Mouse (Mus musculus): ENCODE measurements around the gene Mr1.
"Not testable (repeated sequence)": the region's sequence is repeated elsewhere in the genome, so short reads cannot be mapped to it uniquely, and the experiment has no call there.

Mr1 gene

DNA sequence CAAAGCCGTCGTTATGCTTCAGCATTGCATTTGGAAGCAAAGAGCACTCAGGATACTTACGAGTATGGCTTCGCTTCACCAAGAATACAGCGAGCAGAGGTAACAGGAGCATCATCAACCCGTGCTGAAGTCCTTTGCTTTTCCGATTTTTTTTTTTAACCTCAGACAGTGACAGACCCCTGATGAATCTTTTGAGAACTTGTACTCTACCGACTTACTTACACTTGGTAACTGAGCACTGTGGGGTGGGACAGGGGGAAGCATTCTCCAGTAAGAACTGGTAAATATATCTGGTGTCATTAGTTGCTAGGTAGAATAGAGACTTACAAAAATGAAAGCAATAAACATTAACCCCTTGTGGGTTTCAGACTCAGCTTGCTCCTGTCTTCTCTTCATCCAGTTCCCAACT, at the start of gene Mr1:
Mr1 (minus strand) TSS at position 243 of the 409 bp plus-strand sequence.
- DNase-seq (ENCODE audit: extremely low spot score, low spot score) = no peak

DNA sequence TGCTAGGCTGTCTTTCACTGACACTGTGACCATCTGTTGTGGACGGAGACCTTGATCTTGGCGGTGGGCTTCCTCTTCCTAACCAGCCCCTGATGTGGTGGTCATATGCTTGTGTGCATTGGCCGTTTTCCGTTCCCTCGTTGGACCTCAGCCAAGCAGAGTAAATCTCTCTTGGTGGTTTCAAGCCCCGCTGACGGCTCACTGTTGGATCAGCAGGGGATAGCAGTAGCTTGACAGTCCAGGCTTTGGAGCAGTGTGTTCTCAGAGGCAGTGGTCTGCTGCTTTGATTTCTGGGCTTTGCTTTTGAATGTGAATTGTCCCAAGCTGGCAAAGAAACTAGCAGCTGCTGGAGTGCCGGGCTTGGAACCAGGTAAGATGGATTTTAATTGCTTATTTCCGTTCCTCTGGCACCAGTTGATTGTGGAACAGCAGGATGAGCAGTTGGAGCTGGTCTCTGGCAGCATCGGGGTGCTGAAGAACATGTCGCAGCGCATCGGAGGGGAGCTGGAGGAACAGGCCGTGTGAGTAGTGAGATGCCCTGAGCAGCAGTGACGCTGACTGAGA, 46.3 kb upstream of the Mr1 start:
- no peak for DNase-seq (ENCODE audit: extremely low spot score, low spot score)

DNA sequence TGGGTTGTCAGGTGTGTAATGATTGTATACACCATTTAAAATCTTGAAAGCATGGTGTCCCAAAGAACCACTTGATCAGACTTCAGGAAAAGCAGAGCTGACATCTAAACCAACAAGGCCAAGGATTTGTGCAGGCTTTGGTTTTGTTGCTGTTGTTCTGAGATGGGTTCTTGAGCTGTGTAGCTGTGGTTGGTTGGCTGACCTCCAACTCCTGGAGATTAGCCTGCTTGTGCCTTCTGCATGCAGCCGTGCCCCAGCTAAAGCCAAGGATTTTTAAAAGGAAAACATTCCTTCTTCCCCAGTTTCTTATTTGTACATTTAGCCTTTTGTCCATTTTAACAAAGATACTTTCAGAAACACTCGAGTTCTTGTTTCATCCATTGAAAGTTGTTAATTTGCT, 45.1 kb upstream of the Mr1 start:
- DNase-seq (ENCODE audit: extremely low spot score, low spot score) = no peak

DNA sequence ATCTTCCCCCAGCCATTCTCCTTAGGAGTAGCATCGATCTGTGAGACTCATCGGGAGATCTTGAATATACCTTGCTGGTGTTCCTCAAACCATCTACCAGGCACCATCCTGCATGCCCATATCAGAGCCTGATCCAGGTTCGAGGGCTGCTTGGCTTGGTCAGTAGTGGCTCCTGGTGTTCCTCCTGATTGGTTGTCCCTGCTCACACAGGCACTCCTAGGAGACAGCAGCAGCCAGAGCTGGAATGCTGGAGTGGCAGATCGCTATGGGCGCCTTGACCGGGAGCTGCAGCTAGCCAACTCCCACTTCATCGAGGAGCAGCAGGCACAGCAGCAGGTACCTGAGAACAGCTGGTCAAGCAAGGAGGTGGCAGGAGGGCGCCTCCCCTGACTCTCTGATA, 44.6 kb upstream of the Mr1 start:
- no peak for DNase-seq (ENCODE audit: extremely low spot score, low spot score)

DNA sequence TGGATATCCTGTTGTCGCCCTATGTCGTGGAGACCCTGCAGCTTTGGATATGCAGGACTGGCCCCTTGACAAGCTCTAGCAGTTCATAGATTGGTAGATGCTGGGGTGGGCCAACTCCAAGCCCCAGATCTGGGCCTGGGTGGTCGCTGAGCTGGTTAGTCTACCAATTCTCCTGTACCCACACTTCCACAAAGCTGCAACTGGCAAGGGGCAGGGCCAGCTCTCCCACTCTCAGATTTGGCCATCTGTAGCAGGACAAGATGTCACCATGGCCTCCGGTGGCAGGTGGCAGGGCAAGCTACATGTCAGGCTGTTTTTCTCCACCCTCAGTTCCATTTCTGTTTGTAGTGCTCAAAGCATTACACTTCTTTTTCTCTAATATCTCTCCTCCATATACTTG, 42.0 kb upstream of the Mr1 start:
- no peak for DNase-seq (ENCODE audit: extremely low spot score, low spot score)

DNA sequence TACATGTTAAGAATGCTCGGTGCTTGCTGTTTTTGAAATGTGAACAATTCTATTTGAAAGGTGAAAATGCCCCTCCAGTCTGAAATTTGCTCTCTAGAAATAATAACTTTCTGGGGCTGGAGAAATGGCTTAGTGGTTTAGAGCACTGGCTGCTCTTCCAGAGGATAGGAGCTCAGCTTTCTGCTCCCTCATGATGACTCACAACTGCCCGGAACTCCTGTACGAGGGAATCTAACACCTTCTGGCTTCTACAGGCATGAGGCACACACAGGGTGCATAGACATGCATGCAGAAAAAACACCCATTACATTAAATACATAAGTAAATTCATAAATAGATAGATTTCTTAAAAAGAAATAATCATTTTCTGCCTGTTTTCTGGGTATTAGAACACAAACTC, 37.6 kb upstream of the Mr1 start:
- DNase-seq (ENCODE audit: extremely low spot score, low spot score) = no peak

DNA sequence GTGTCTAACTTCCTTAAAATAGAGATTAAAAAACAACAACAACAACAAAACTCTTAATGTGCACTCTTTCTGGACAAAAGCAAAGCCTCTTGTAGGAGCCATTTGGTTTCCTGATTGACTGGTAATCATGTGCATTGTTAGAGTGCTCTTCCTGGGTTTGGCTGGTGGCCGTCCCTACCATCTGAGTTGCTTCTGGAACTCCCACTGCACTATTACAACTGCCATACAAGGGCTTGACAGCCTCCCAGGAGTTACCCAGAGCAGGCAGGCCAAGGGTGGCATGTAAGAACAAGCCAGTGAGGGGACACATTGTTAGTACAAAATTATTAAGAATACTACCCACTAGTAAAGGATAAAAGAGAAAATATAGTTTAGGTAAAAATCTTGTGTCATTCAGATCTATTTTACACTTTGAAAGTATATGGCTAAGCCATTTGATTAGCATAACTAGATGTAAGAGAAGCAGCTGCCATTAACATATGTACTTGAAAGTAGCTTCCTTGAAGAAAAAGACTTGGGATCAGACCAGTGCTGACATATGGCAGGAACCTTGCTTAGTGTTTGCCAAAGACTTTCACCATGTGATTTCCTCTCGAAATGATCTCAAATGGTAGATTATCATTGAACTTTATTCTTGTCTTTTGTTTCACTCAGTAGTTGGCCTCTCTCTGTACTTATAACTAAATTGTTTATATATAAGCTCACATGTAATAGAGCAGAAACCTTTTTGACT, 31.7 kb upstream of the Mr1 start:
- DNase-seq (ENCODE audit: extremely low spot score, low spot score) = no peak

DNA sequence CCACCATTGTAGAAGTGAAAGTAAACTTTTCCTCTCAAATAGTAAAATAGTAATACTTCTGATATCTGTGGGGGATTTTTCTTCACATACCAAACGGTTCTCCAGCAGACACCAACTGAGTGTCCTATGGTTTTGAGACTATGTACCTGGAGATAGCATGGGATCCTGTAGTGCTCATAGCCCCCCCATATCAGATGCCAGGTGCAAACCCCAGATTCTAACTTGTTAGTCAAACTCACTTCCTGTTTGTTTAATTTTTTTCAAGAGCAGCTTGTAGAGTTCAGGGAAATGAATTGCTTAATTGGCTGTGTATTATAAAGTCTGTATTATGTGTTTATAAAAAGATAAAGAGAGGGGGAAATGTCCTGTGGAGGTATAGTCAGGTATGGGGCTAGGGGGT, 27.8 kb upstream of the Mr1 start:
- DNase-seq (ENCODE audit: extremely low spot score, low spot score) = no peak

DNA sequence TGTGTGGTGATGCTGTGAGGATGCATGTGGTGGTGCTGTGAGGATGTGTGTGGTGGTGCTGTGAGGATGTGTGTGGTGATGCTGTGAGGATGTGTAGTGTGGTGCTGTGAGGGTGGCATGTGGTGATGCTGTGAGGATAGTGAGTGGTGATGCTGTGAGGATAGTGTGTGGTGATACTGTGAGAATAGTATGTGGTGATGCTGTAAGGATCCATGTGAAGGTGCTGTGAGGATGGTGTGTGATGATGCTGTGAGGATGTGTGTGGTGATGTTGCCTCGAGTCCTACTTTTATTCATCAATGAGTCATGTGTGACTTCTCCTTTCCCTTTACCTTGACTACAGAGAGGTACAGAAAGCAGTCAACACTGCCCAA, 27.0 kb upstream of the Mr1 start:
- DNase-seq (ENCODE audit: extremely low spot score, low spot score) = not testable (repeated sequence)

DNA sequence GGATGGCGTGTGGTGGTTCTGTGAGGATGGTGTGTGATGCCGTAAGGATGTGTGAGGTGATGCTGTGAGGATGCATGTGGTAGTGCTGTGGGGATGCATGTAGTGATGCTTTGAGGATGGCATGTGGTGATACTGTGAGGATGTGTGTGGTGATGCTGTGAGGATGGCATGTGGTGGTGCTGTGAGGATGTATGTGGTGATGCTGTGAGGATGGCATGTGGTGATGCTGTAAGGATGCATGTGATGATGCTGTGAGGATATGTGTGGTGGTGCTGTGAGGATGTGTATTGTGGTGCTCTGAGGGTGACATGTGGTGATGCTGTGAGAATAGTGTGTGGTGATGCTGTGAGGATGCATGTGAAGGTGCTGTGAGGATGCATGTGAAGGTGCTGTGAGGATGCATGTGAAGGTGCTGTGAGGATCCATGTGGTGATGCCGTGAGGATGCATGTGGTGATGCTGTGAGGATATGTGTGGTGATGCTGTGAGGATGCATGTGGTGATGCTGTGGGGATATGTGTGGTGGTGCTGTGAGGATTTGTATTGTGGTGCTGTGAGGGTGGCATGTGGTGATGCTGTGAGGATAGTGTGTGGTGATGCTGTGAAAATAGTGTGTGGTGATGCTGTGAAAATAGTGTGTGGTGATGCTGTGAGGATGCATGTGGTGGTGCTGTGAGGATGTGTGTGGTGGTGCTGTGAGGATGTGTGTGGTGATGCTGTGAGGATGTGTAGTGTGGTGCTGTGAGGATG, 26.5 kb upstream of the Mr1 start:
- no peak for DNase-seq (ENCODE audit: extremely low spot score, low spot score)

DNA sequence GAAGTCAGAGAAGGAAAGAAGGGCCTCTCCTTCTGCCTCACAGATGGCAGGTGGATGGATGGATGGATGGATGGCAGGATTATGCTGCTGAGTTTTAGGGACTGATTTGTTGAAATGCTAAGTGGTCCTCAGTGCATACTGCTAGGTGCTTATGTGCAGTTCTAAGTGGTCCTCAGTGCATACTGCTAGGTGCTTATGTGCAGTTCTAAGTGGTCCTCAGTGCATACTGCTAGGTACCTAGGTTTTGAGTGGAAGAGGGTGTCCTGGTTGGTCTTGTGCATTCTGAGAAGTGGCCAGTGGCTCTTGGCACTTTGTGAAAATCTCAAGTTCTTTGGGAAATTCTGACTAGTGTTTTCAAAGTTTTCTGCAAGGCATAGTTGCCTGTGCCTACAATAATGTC, 23.3 kb upstream of the Mr1 start:
- no peak for DNase-seq (ENCODE audit: extremely low spot score, low spot score)

DNA sequence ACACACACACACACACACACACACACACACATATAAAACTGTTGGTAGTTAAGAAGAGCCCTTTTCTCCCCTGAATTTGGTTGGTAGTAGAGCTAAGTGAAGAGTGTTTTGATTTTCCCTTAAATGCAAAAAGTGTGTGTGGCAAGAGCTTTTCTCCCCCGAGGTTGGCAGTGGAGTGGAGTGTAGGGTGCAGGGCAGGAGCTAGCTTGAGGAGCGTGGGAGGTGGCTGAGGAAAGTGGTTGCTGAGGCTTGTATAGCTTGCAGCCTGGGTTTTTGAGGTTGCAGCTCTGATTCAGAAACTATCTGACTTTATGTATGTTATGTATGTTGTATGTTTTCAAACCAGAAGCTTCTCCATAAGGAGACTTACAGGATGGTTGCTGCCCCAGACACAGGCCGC, 20.8 kb upstream of the Mr1 start:
- no peak for DNase-seq (ENCODE audit: extremely low spot score, low spot score)

DNA sequence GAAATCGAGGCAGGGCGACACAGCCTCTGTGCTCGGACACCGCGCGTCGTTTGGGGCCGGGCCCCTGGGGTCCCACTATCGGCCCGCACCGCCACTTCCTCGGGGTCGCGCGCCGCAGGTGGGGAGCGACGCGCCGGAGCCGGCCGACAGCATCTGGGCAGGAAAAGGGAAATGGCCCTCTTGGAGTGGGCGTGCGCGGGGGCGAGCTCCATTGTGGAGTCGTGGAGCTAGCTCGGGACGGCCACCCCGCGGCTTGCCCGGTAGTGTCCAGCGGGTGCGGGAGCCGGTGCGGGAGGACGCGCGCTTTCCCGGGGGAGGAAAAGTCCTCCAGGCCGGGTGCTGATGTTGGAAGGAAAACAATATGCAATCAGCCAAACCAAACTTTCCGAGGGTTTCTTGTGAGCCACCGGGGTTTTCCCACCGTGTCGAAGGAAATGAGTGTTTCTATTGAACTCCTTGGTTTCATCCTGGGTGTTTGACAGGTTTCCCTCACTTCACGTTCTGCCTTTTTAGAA, 12.4 kb upstream of the Mr1 start:
- no peak for DNase-seq (ENCODE audit: extremely low spot score, low spot score)

DNA sequence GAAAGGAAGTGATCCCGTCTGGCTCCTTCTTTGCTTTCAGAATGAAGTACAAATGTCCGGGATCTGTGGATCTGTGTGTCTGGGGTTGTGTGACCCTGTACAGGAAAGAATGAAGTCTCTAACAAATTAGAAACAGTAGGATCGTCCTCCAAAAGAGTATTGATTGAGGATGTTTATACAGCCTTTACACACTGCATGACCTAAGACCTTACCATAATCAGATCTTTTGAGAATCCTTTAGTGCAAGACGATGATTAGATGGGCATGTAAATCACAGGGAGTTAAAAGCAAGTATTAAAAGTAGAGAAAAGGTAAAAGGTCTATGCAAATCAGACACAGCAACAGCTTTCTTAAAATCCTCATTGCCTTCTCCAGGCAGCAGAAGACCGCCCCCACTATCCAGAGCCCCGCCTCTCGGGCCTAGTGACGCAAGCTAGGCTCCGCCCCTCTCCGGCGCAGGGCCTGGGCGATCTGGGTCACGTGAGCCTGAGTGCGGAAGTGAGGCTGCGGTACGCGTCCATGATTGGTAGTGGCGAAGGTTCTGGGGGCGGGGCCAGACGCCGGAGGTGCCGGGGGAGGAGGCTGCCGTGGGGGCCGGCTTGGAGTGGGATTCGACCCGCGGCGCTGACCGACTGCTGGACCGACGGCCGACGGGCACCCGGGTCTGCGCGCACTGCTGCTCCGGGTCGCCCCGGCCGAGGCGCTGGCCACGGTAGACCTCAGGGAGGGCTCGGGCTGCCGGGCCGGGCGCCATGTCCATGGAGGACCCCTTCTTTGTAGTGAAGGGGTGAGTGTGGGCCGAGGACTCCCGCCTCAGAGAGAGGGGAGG, 11.7 kb upstream of the Mr1 start, which contains the start of gene Stx6:
Stx6 (plus strand) TSS at position 575 of the 829 bp plus-strand sequence.
- peak; percentile 99 for DNase-seq (ENCODE audit: extremely low spot score, low spot score)

DNA sequence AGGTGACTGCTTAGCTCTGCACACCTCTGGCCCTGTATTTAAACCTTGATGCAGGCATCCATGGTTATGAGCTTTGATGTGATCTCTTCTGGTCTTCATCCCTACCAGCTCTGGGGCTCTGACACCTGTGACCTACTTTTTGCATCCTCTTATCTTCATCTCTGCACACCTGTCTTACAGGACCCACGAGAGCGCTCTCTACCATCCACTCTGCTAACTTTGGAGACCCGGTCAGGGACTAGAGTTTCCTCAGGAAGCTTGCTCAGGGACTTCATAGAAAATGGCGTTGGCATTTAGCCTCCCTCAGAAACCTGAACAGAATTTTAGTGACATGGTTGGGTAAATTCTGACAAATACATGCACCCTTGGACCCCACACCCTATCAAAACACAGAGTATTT, 7.3 kb upstream of the Mr1 start:
- DNase-seq (ENCODE audit: extremely low spot score, low spot score) = no peak

DNA sequence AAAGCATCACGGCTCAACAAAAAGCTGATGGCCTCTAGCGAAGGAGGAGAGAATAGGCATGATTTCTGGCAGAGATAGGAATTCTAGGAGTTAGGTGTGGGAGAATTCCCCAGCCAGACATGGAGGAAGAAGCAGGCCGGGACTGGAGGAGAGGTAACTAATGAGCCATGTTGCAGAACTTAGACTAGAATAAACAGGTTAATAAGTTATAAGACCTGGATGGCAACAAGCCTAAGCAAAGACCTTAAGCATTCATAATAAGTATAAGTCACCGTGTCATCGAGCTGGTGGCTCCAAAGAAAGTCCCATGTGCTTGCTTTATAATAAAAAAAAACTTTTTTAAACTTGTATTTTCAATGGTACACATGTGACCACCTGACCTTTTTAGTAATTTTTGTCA, 4.2 kb upstream of the Mr1 start:
- DNase-seq (ENCODE audit: extremely low spot score, low spot score) = no peak

DNA sequence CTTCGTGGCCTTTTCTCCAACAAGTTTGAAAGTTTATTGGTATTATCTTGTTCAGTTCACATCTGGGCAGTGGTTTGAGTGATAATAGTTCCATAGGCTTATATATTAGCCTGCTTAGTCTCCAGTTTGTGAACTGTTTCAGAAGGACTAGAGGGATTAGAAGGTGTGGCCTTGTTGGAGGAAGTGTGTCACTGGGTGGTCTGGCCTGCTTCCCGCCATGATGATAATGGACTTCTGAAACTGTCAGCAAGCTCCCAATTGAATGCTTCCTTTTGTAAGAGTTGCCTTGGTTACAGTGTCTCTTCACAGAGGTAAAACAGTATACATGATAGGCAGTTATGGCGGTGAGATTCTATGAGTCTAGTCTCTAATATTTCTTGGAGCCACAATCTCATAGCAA, 2.8 kb upstream of the Mr1 start:
- DNase-seq (ENCODE audit: extremely low spot score, low spot score) = no peak

DNA sequence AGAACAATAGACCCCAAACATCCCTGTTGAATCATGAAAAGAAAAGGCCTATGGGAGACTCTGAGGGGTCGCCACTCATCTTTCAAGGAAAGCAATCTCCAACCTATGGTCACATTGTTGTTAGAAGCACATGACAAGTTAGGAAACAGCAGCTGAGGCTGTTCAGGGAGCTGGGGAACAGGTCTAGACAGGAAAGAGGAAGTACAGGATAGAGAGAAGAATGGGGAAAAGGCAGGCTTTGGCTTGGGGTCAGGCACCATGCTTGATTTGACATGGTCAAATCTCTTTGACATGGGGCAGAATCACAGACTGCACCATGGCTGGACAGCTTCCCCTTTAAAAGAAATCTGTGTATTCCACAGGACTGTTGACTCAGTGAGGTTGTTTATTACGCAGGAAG, 614 bp upstream of the Mr1 start:
- no peak for DNase-seq (ENCODE audit: extremely low spot score, low spot score)

DNA sequence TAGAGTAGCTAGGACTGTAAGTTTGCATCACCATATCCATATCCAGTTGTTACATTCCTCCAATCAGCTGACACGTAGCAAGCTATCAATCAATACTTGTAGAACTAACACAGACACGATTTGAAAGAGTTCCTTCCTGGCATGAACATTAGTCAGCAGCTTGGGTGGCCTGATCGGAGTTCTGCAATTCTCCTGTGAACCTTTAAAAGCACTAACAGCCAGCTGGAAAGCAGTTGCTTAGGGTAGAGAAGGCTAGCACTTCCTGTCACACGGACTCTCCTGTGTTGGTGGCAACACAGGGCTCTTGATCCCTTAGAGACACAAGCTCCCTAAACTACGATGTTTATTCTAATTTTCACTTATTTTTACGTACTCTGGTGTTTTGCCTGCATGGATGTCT, 994 bp downstream of the Mr1 start:
- DNase-seq (ENCODE audit: extremely low spot score, low spot score) = no peak

DNA sequence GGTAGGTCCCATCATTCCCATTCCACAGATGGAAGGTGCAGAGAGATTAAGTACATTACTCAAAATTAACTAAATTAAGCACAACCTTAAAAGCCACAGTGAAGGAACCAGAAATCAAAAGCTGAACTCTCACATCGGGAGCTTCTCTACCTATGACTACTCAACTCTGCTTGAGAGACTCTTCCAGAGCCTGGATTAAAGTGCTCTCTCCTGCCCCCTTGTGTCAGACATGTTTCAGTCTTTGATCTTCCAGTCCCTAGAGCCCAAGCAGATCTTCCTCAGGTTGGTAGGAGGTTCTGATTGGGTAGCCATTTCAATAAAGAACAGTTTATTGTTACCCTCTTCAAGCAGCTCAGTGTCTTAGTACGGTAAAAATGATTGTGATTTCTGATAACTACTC, 6.5 kb downstream of the Mr1 start:
- DNase-seq (ENCODE audit: extremely low spot score, low spot score) = peak; percentile 35

DNA sequence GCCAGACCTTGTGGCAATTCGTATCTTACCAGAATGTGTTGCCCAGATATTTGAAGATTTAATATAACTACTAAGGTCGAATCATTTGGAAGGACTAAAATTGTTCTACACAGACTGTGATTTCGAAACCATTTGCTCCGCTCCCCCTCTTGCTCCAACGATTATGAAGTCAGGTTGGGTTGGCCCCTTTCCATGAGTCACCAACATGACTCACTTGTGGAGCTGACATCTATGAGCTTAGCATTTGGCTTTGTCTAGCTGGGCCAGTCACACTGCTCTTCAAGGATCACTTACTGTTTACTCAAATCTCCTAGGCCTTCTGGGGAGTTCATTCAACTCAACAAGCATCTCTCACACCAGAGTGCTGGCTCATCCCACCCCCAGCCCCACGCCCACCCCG, 7.8 kb downstream of the Mr1 start:
- no peak for DNase-seq (ENCODE audit: extremely low spot score, low spot score)

DNA sequence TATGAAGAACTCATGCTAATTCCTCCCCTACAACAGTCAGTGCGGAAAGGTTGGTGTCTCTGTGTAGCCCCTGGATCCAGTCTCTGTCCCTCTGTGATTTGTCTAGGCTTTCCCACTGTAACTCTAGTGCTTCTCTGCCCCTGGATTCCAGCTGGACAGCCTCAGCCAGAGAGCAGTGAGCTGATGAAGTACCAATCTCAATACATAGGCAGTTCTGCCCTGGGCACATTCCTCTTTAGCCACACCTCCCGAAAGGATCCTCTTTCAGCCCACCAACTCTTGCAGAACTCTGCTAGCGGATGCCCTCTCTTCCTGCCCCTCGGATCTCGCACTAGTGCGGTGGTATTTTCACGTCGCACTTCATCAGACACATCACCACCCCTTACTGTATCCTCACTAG, 11.7 kb downstream of the Mr1 start:
- DNase-seq (ENCODE audit: extremely low spot score, low spot score) = no peak

Measured in neural tube, embryonic 10.5 days (tissue).